Mouse (Mus musculus) olfactory bulb, adult 2 months (tissue): ENCODE measurements at regions not wholly inside any gene's neighbourhood (a gene's known extent, or its start where the extent isn't known, plus 50 kb on each side); places are given as distances from the start of the nearest gene placed in this dataset.

Experiments
- H3K27ac ChIP-seq: fragments of 200-500 bp; 2 replicates; pipeline ENCODE4 v1.5.1; 2012; ENCODE audit warnings: low read depth, low read length; ENCODE audit not compliant: insufficient read depth
- H3K4me1 ChIP-seq: fragments of 200-500 bp; 2 replicates; pipeline ENCODE4 v1.6.1; 2012; ENCODE audit warnings: low read length; ENCODE audit not compliant: control insufficient read depth, insufficient read depth
- H3K4me3 ChIP-seq: fragments of 200-500 bp; 2 replicates; pipeline ENCODE4 v1.5.1; 2012; ENCODE audit warnings: mild to moderate bottlenecking, low read depth, low read length, moderate library complexity; ENCODE audit not compliant: insufficient read depth
- CTCF ChIP-seq: fragments of 200-500 bp; IDR thresholded peaks from 2 replicates; pipeline ENCODE4 v1.5.1; 2012; ENCODE audit warnings: low read depth, mild to moderate bottlenecking, low read length, moderate library complexity; ENCODE audit not compliant: insufficient read depth
- POLR2A ChIP-seq: fragments of 200-500 bp; IDR thresholded peaks from 2 replicates; pipeline ENCODE4 v1.6.1; 2012; ENCODE audit warnings: mild to moderate bottlenecking, low read depth, low read length, moderate library complexity; ENCODE audit not compliant: insufficient read depth
- WGBS: fragments of 180-500 bp; shearing (Covaris S2); methylation state at CpG from one replicate; pipeline ENCODE4 v1.1.7; 2018; 5-methylcytosine and 5-hydroxymethylcytosine counted together

DNA sequence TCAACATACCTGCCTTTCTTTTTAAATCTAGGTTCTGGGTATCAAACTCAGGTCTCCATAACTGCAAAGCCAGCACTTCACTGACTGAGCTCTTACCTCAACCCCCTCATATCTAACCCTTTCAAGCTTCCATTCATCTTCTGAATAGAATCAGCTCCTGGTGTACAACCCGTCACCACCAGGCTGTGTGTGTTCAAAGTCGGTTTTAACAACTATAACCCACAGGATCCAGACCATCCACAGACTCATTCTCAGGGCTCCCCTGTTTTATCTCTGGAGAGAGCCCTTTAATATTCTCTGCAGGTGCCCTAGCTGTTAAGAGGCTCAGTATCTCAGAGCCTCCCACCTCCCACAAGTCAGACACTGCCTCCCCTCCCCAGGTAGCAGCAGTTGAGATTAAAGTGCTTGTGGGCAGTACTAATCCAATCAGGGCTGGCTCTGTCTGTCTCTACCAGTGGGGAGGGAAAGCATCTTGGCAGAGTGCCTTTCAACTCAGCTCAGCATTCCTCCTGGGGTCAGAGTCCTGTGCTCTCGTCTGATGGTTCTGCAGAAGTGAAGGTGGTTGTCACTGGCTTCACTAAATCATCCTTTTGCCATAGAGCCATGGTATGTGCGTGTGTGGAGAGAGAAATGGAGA lies 272.4 kb downstream of the Dhx15 start:
- TF ChIP-seq POLR2A (no peak), CTCF (no peak)
- 44% methylated on average over 4 of the region's 4 CpGs for WGBS

GRCm38 (mm10) chr5:51914731-51915130 lies 275.6 kb downstream of the Dhx15 start:
- peaks cover 3% of the 10 kb centered on the region for H3K4me1 ChIP-seq
- 49% methylated on average over 6 of the region's 6 CpGs for WGBS

More for the DNA sequence above, 272.4 kb downstream of the Dhx15 start:
- H3K4me3 ChIP-seq = no peak overlapping the region
- H3K27ac ChIP-seq = no peak overlapping the region
- H3K4me1 ChIP-seq = peaks cover 5% of the 10 kb centered on the region

GRCm38 (mm10) chr5:51908861-51909260 lies 281.5 kb downstream of the Dhx15 start:
- no peak overlapping the region for H3K4me3 ChIP-seq
- TF ChIP-seq CTCF = no peak
- H3K4me1 ChIP-seq = no peaks in the 10 kb centered on the region
- WGBS = 77% methylated on average over 8 of the region's 8 CpGs
- no peak overlapping the region for H3K27ac ChIP-seq

More at GRCm38 (mm10) chr5:51914731-51915130, 275.6 kb downstream of the Dhx15 start:
- TF ChIP-seq CTCF (no peak), POLR2A (no peak)
- H3K4me3 ChIP-seq = no peak overlapping the region
- no peak overlapping the region for H3K27ac ChIP-seq

- no peak for TF ChIP-seq CTCF
- no peak for TF ChIP-seq POLR2A
- WGBS = 88% methylated on average over 9 of the region's 9 CpGs
- no peak overlapping the region for H3K27ac ChIP-seq
- no peak overlapping the region for H3K4me3 ChIP-seq
- H3K4me1 ChIP-seq = no peaks in the 10 kb centered on the region
These were observed 283.8 kb downstream of the Dhx15 start for GRCm38 (mm10) chr5:51906315-51907109.

DNA sequence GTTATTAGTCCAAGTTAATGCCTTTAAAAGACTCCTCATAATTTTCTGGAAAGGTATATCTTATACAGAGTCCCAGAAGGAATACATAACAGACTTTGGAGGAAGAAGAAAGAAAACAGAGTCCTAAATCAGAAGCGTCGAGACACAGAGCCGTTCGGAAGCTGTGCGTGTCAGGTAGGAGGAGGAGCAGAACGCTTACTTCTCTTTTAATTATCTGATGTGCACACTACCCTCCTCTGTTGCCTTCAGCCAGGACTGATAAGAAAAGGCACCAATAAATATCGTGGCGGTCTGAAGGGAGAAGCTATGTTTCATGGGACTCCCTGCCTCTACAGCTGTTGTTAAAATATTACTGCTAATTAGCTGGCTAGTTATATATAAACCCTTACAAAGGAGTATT lies 296.2 kb downstream of the Dhx15 start:
- Histone ChIP-seq H3K4me3 (no peak overlapping the region), H3K27ac (no peak overlapping the region), H3K4me1 (no peaks in the 10 kb centered on the region)
- no peak for TF ChIP-seq CTCF
- no peak for TF ChIP-seq POLR2A
- WGBS = 52% methylated on average over 8 of the region's 8 CpGs

DNA sequence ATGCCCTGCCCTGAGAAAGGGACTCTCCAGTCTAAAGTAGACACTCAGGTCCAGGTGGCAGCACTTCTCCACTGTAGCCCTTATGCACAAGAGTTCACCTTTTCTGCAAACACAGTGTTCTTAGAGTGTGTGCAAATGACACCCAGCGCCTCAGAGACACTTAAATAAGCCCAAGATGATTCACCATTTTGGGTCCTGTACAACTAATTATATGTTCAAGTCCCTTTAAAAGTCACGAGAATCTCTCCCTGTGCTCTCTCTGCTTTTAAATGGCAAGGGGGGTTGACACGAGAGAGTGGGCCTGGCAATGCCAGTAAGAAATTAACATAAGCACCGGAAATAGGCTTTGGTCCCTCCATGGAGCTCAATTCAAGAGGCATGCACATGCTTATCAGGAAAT lies 299.0 kb downstream of the Dhx15 start:
- no peak for TF ChIP-seq CTCF
- TF ChIP-seq POLR2A = no peak
- peak overlapping the region; percentile 49 for H3K27ac ChIP-seq
- 30% methylated on average over 4 of the region's 4 CpGs for WGBS
- H3K4me1 ChIP-seq = no peaks in the 10 kb centered on the region
- H3K4me3 ChIP-seq = no peak overlapping the region

DNA sequence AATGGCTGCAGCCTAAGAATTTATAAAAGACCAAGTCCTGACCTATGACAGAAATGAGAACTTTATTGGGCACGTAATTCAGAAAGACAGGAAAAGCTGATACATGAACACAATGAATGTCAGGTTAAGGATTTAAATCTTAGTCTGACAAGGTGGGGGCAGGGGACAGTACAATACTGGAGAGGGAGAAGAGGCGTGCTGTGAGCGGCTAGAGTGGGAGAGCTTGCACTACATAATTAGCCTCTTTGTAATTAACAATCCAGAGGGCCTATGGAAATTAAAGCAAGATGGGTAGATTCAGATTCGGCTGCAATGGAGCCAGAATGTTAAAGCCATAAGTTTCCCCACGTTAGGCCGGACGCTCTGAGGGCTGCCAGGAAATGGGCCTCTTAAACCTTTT lies 301.9 kb downstream of the Dhx15 start:
- TF ChIP-seq CTCF = no peak
- TF ChIP-seq POLR2A = no peak
- no peak overlapping the region; the same call in 1 of the 2 replicates for H3K27ac ChIP-seq
- WGBS = 29% methylated on average over 7 of the region's 7 CpGs
- no peak overlapping the region for H3K4me3 ChIP-seq
- H3K4me1 ChIP-seq = no peaks in the 10 kb centered on the region

DNA sequence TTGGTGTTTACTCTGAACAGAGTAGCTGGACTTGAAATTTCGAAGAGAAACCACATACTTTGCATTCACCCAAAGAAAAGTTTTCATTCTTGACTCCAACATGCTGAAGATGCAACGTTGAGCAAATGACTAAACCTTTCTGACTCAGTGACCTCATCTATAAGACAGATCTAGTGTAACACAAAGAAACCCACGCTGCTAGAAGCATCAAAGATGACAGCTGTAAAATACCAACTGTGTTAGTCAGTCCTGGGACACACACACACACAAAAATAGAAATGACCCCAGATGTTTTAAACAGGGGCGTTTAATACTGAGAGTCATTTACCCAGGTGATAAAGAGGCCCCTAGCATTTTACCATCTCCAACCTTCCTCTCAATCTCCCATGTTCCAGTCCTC lies 307.7 kb downstream of the Dhx15 start:
- no peak overlapping the region for H3K27ac ChIP-seq
- no peaks in the 10 kb centered on the region for H3K4me1 ChIP-seq
- H3K4me3 ChIP-seq = no peak overlapping the region
- TF ChIP-seq POLR2A (no peak), CTCF (no peak)
- WGBS = 47% methylated on average over 4 of the region's 4 CpGs

GRCm38 (mm10) chr5:51882173-51882572 lies 308.1 kb downstream of the Dhx15 start:
- Histone ChIP-seq H3K4me3 (no peak overlapping the region), H3K4me1 (no peaks in the 10 kb centered on the region), H3K27ac (no peak overlapping the region)
- 82% methylated on average over 3 of the region's 3 CpGs for WGBS
- TF ChIP-seq POLR2A (no peak), CTCF (no peak)

DNA sequence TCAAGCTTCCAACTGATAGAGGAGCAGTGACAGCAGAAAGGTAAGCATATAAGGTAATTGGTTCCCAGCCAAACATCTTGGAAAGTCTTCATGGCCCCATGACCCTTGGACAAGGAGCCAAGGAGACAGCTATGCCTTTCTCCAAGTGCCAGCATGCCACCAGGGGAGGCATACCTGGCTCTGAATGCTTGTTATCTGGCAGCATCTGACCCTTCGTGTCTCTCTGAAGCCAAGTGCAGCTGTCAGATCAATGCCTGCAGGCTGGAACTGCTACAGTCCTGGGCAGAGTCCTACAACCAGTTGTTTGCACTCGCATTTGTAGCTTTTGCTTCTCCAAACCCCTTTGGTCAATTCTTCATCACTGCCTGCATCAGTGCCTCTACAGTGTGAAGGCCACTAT lies 309.3 kb upstream of the Ppargc1a start:
- Histone ChIP-seq H3K4me3 (no peak overlapping the region), H3K27ac (no peak overlapping the region), H3K4me1 (peaks cover 3% of the 10 kb centered on the region; the same call in 1 of the 2 replicates)
- TF ChIP-seq CTCF (no peak), POLR2A (no peak)
- 92% methylated on average over 2 of the region's 2 CpGs for WGBS
